Mouse (Mus musculus) liver, embryonic 16.5 days (tissue): ENCODE measurements at regions not wholly inside any gene's neighbourhood (a gene's known extent, or its start where the extent isn't known, plus 50 kb on each side); places are given as distances from the start of the nearest gene placed in this dataset.

ENCODE experiments used
- ATAC-seq: fragments of 200-750 bp; cut with Nextera tagmentation; 2 replicates; pipeline ENCODE4 v1.8.0; 2017; ENCODE audit warnings: low read depth, mild to moderate bottlenecking, moderate number of reproducible peaks, moderate library complexity
- H3K27ac ChIP-seq: fragments of 300-500 bp; sonication (generic); 2 replicates; pipeline ENCODE4 v1.5.1; 2014; ENCODE audit warnings: mild to moderate bottlenecking, low read length
- H3K27me3 ChIP-seq: fragments of 300-500 bp; sonication (generic); 2 replicates; pipeline ENCODE4 v1.6.1; 2014; ENCODE audit warnings: low read depth, low read length, mixed read lengths; ENCODE audit not compliant: control insufficient read depth, insufficient read depth
- H3K36me3 ChIP-seq: fragments of 300-500 bp; sonication (generic); 2 replicates; pipeline ENCODE4 v1.6.1; 2014; ENCODE audit warnings: mild to moderate bottlenecking; ENCODE audit not compliant: control insufficient read depth, insufficient read depth
- H3K4me1 ChIP-seq: fragments of 300-500 bp; sonication (generic); 2 replicates; pipeline ENCODE4 v1.6.1; 2014; ENCODE audit warnings: low read depth, low read length, mixed read lengths; ENCODE audit not compliant: control insufficient read depth
- H3K4me2 ChIP-seq: fragments of 300-500 bp; sonication (generic); 2 replicates; pipeline ENCODE4 v1.6.1; 2014; ENCODE audit warnings: low read depth, low read length, mixed read lengths
- H3K4me3 ChIP-seq: fragments of 300-500 bp; sonication (generic); 2 replicates; pipeline ENCODE4 v1.5.1; 2014; ENCODE audit warnings: low read depth, mild to moderate bottlenecking, low read length
- H3K9ac ChIP-seq: fragments of 300-500 bp; sonication (generic); 2 replicates; pipeline ENCODE4 v1.6.1; 2014; ENCODE audit warnings: low read depth, low read length
- H3K9me3 ChIP-seq: fragments of 300-500 bp; sonication (generic); replicated peaks from 2 replicates; pipeline ENCODE4 v1.6.1; 2016; ENCODE audit warnings: low read length; ENCODE audit not compliant: control insufficient read depth
- WGBS: fragments of 180-500 bp; shearing (Covaris S2); extraction: QIAGEN DNeasy Blood & Tissue Kit; methylation state at CpG from one replicate; pipeline ENCODE4 v1.1.7; 2014; ENCODE audit not compliant: insufficient replicate concordance; 5-methylcytosine and 5-hydroxymethylcytosine counted together

DNA sequence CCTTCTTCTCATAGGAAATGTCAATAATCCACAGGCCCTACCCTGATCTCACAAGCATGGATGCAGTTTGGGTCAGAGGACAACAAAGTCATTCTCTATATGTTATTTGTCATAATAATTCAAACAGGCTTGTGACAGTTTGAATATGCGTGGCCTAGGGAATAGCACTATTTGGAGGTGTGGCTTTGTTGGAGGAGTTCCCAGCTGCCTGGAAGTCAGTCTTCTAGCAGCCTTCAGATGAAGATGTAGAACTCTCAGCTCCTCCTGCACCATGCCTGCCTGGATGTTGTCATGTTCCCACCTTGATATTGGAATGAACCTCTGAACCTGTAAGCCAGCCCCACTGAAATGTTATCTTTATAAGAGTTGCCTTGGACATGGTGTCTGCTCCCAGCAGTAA, 103.7 kb upstream of the Sfswap start:
- ATAC-seq: no peak
- H3K4me1 ChIP-seq: no peaks in the 10 kb centered on the region
- H3K27ac ChIP-seq: no peak overlapping the region
- no peaks in the 10 kb centered on the region for H3K36me3 ChIP-seq
- no peak overlapping the region for H3K4me3 ChIP-seq
- no peak overlapping the region for H3K4me2 ChIP-seq
- no peaks in the 10 kb centered on the region for H3K9me3 ChIP-seq
- no peak overlapping the region for H3K9ac ChIP-seq
- 63% methylated on average over 1 of the region's 1 CpGs for WGBS
- H3K27me3 ChIP-seq: no peaks in the 10 kb centered on the region

DNA sequence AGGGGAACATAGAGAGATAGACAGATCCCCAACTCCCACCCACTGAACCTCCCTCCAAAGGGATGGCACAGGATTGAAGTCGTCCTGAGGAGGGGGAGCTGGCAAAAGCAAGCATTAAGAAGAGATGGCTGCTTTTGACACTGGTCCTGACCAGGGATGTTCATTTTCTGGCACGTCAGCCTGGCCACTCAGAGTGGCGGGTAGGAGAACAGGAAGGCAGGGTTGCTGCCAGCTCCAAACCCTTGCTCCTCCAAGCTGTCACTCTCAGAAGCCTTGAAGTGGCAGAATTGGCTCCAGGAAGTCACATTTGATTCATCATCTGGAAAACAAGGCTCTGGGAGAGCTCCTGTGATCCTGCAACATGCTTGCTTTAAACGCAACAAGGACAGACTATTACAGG, 94.8 kb upstream of the Sfswap start:
- no peak overlapping the region for H3K27ac ChIP-seq
- no peak for ATAC-seq
- WGBS: 43% methylated on average over 4 of the region's 4 CpGs
- H3K4me3 ChIP-seq: no peak overlapping the region
- no peaks in the 10 kb centered on the region for H3K27me3 ChIP-seq
- no peaks in the 10 kb centered on the region for H3K36me3 ChIP-seq
- no peak overlapping the region for H3K9ac ChIP-seq
- H3K4me1 ChIP-seq: no peaks in the 10 kb centered on the region
- no peaks in the 10 kb centered on the region for H3K9me3 ChIP-seq
- H3K4me2 ChIP-seq: no peak overlapping the region

DNA sequence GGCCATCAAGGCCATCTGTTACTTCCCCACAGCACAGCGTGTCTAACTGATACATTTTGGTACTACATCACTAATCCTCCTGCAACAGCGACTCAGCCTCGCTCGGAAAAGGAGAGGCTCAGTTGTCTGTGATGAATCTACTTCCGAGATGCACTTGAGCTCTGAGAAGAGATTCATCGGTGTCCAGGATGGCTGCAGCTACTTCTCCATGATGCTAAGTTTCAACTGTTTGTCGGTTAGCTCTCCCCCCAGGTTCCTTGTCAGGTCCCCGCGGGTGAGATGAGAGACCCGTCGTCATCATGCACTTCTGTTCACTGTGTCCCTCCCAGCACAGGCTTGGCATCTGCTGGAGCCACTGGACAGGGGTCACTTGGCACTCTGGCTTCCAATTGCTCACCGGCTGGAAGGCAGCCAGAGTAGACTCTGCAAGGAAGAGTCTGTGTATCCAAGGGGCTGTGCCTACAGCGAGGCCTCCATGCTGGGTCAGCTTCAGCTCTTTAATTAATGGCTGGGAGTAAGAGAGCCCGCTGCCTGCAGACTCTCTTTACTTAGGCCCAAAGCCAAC, 91.5 kb upstream of the Sfswap start:
- Histone ChIP-seq H3K4me2 (no peak overlapping the region), H3K4me1 (no peaks in the 10 kb centered on the region), H3K27ac (no peak overlapping the region), H3K9ac (no peak overlapping the region), H3K27me3 (no peaks in the 10 kb centered on the region), H3K9me3 (no peaks in the 10 kb centered on the region), H3K4me3 (no peak overlapping the region), H3K36me3 (no peaks in the 10 kb centered on the region)
- 61% methylated on average over 14 of the region's 14 CpGs for WGBS
- no peak for ATAC-seq

DNA sequence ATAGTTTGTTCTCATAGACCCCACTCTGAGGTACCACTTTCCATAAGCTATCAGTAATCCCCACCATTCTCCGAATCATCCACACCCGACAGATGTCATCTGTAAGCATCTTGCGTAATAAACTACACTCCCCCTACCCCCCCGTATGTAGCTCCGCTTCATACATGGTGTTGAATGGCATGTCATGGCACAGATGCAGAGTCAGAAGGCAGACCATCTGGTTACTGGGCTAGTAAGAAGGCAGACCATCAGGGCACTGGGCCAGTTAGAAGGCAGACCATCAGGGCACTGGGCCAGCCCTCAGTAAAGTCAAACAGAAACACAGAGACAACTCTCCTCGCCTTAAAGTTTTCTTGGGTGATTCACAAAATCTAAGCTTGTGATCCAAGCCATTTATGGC, 88.9 kb upstream of the Sfswap start:
- H3K27me3 ChIP-seq: no peaks in the 10 kb centered on the region
- ATAC-seq: no peak
- no peaks in the 10 kb centered on the region for H3K9me3 ChIP-seq
- H3K4me3 ChIP-seq: no peak overlapping the region
- no peak overlapping the region for H3K4me2 ChIP-seq
- no peak overlapping the region for H3K27ac ChIP-seq
- no peak overlapping the region for H3K9ac ChIP-seq
- 69% methylated on average over 6 of the region's 6 CpGs for WGBS
- no peaks in the 10 kb centered on the region for H3K36me3 ChIP-seq
- H3K4me1 ChIP-seq: no peaks in the 10 kb centered on the region

DNA sequence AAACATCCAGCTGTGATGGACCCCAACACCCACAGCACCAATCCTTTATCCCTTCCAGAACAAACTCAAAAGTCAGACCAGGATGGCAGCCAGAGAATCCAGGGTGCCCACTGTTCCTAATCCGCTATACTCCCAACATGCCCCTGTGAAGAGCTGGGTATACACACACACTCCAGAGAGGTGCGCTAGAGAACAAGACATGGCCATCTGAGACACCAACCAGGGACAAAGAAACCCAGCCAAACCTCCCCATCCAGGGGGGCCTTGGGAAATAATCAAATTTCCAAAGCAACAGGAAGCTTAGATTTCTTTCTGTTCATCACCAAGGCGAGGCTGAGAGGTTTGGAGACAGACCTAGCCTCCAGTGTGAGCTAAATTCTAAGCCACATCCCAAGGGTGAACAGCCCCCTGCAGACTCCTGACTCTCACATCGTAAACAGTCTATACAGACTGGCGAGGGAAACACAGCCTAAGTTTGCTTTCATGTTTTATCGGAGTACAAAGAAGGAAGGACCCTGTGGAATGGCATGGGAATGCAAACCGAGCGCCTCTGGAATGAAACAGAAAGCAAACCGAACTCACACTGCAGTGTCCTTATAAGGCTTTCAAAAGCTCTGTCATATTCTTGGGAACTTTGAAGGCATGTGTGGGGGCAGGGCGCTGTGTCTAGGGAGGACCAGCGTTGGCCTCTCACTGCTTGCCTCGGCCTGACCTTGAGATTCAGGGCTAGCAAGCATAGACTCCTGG, 85.9 kb upstream of the Sfswap start:
- Histone ChIP-seq H3K4me2 (no peak overlapping the region), H3K27me3 (no peaks in the 10 kb centered on the region), H3K27ac (no peak overlapping the region), H3K36me3 (no peaks in the 10 kb centered on the region), H3K9ac (no peak overlapping the region), H3K9me3 (no peaks in the 10 kb centered on the region), H3K4me3 (no peak overlapping the region), H3K4me1 (no peaks in the 10 kb centered on the region)
- 34% methylated on average over 12 of the region's 12 CpGs for WGBS
- ATAC-seq: no peak

DNA sequence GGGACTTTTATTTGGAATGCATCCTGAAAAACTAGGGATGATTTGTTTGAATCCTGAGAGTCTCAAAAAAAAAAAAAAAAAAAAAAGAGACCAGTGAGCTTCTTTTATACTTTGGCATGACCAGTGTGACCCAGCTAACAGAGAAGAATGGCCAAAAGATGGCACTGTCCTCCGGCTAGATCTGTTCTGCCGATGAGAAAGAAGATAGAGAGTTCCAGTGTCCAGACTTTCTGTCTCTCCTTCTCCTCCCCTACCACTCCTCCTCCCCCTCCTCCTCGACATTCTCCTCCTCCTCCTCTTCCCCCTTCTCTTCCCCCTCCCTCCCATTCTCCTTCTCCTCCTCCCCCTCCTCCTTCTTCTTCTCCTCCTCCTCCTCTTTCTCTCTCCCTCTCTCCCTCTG, 84.6 kb upstream of the Sfswap start:
- Histone ChIP-seq H3K27ac (no peak overlapping the region), H3K4me2 (no peak overlapping the region), H3K36me3 (no peaks in the 10 kb centered on the region), H3K4me3 (no peak overlapping the region), H3K27me3 (no peaks in the 10 kb centered on the region), H3K9me3 (no peaks in the 10 kb centered on the region), H3K4me1 (no peaks in the 10 kb centered on the region), H3K9ac (no peak overlapping the region)
- WGBS: 41% methylated on average over 3 of the region's 3 CpGs
- no peak for ATAC-seq

DNA sequence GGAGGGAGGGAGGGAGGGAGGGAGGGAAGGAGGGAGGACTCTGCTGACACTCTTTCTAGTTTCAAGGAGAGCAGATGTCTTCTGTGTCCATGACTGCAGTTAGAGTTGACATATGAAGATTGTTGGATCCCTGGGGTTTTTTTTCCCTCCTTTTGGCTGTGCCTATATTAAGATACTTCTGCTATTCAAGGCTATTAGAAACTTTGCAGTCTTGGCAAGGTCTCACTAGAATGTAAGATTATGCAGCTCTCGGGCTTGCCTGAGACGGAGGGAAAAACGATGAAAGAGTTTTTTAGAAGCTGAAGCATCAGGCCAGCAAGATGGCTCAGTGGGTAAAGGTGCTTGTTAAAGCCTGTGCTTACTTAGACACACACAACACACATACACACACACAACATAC, 83.5 kb upstream of the Sfswap start:
- 57% methylated on average over 3 of the region's 3 CpGs for WGBS
- no peaks in the 10 kb centered on the region for H3K36me3 ChIP-seq
- H3K27me3 ChIP-seq: no peaks in the 10 kb centered on the region
- no peaks in the 10 kb centered on the region for H3K9me3 ChIP-seq
- H3K9ac ChIP-seq: no peak overlapping the region
- no peaks in the 10 kb centered on the region for H3K4me1 ChIP-seq
- no peak overlapping the region for H3K4me3 ChIP-seq
- no peak overlapping the region for H3K4me2 ChIP-seq
- H3K27ac ChIP-seq: no peak overlapping the region
- no peak for ATAC-seq

DNA sequence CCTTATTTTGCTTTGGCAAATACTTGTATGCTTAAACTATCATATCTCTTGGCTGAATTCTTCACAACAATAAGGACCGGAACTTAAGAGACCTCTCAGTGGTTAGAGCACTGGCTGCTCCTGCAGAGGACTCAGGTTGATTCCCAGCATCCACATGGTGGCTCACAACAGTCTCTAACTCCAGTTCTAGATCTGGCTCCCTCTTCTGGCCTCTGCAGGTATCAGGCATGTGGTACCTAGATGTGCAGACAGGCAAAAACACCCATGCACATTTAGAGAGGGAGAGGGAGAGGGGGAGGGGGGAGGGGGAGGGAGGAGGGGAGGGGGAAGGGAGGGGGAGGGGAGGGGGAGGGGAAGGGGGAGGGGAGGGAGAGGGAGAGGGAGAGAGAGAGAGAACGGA, 80.0 kb upstream of the Sfswap start:
- Histone ChIP-seq H3K4me1 (no peaks in the 10 kb centered on the region), H3K4me2 (no peak overlapping the region), H3K9ac (no peak overlapping the region), H3K9me3 (no peaks in the 10 kb centered on the region), H3K36me3 (no peaks in the 10 kb centered on the region), H3K27ac (no peak overlapping the region), H3K27me3 (no peaks in the 10 kb centered on the region), H3K4me3 (no peak overlapping the region)
- 63% methylated on average over 2 of the region's 2 CpGs for WGBS
- no peak for ATAC-seq

DNA sequence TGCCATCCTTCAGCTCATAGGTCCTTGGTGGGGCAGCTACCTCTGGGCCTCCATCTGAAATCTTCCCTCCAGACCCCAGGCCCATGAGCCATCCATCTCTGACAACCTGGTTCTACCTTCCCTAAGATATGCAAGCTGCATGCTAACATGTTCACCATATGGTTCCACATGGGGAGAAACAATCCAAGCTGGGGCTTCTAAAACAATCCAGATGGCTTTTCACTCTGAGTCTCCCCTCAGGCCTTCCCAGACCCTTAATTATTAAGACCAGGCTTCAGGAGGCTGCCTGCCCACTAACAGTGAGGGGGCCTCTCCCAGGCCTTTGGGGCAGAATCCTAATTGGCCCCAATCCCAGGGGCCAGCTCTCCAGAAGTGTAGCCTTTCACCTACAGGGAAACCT, 71.1 kb upstream of the Sfswap start:
- H3K27me3 ChIP-seq: no peaks in the 10 kb centered on the region
- no peaks in the 10 kb centered on the region for H3K9me3 ChIP-seq
- H3K4me2 ChIP-seq: no peak overlapping the region
- no peak for ATAC-seq
- no peaks in the 10 kb centered on the region for H3K36me3 ChIP-seq
- no peak overlapping the region for H3K9ac ChIP-seq
- no peak overlapping the region for H3K27ac ChIP-seq
- no peak overlapping the region for H3K4me3 ChIP-seq
- H3K4me1 ChIP-seq: no peaks in the 10 kb centered on the region
